Mouse (Mus musculus): ENCODE data around the gene Gm49711.
A peak's percentile ranks its signal among the peaks of the same experiment; 100 is the strongest.

The Gm49711 gene

GRCm38 (mm10) chr16:92057852-92058643, at the start of gene Gm49711, which contains the start of the genes Mrps6 and Slc5a3:
Gene Gm49711 (plus strand): TSS chr16:92058316.
Gene Mrps6 (plus strand): TSS chr16:92058270.
Gene Slc5a3 (plus strand): TSS chr16:92058322.
- peak; percentile 69 to 71 for DNase-seq (ENCODE audit: low spot score in 2 of 2)

GRCm38 (mm10) chr16:92009586-92009985, 48.5 kb upstream of the Gm49711 start:
- no peak for DNase-seq (ENCODE audit: low spot score in 2 of 2)

GRCm38 (mm10) chr16:92016792-92017191, 41.3 kb upstream of the Gm49711 start:
- no peak for DNase-seq (ENCODE audit: low spot score in 2 of 2)

- peak in 1 of 2 experiments; percentile 11 for DNase-seq (ENCODE audit: low spot score in 2 of 2)
These were observed 38.7 kb upstream of the Gm49711 start for GRCm38 (mm10) chr16:92019141-92020118.

- DNase-seq (ENCODE audit: low spot score in 2 of 2) = no peak
These were observed 36.3 kb upstream of the Gm49711 start for GRCm38 (mm10) chr16:92021656-92022400.

GRCm38 (mm10) chr16:92022494-92023283, 35.4 kb upstream of the Gm49711 start:
- DNase-seq (ENCODE audit: low spot score in 2 of 2) = no peak

- DNase-seq (ENCODE audit: low spot score in 2 of 2) = no peak
These were observed 24.8 kb upstream of the Gm49711 start for GRCm38 (mm10) chr16:92033286-92033685.

GRCm38 (mm10) chr16:92034676-92035075, 23.4 kb upstream of the Gm49711 start:
- no peak for DNase-seq (ENCODE audit: low spot score in 2 of 2)

- DNase-seq (ENCODE audit: low spot score in 2 of 2) = no peak
These were observed 21.4 kb upstream of the Gm49711 start for GRCm38 (mm10) chr16:92036701-92037100.

GRCm38 (mm10) chr16:92037891-92038607, 20.1 kb upstream of the Gm49711 start:
- no peak for DNase-seq (ENCODE audit: low spot score in 2 of 2)

- no peak for DNase-seq (ENCODE audit: low spot score in 2 of 2)
These were observed 18.7 kb upstream of the Gm49711 start for GRCm38 (mm10) chr16:92039421-92039820.

GRCm38 (mm10) chr16:92039966-92040365, 18.1 kb upstream of the Gm49711 start:
- no peak for DNase-seq (ENCODE audit: low spot score in 2 of 2)

GRCm38 (mm10) chr16:92051777-92052310, 6.3 kb upstream of the Gm49711 start:
- no peak for DNase-seq (ENCODE audit: low spot score in 2 of 2)

- DNase-seq (ENCODE audit: low spot score in 2 of 2) = no peak
These were observed 5.5 kb upstream of the Gm49711 start for GRCm38 (mm10) chr16:92052569-92052968.

- no peak for DNase-seq (ENCODE audit: low spot score in 2 of 2)
These were observed 1.4 kb upstream of the Gm49711 start for GRCm38 (mm10) chr16:92056711-92057110.

GRCm38 (mm10) chr16:92057456-92057851, 662 bp upstream of the Gm49711 start:
- no peak for DNase-seq (ENCODE audit: low spot score in 2 of 2)

GRCm38 (mm10) chr16:92058644-92059620, 816 bp downstream of the Gm49711 start:
- peak in 1 of 2 experiments; percentile 5 for DNase-seq (ENCODE audit: low spot score in 2 of 2)

GRCm38 (mm10) chr16:92060213-92060612, 2.1 kb downstream of the Gm49711 start:
- DNase-seq (ENCODE audit: low spot score in 2 of 2) = no peak

- DNase-seq (ENCODE audit: low spot score in 2 of 2) = no peak
These were observed 3.5 kb downstream of the Gm49711 start for GRCm38 (mm10) chr16:92061586-92061985.
